Mouse (Mus musculus) G1E-ER4 (cell line): ENCODE data around the gene Rps18. TPM values are rescaled to one million over a fixed set of nuclear protein-coding genes. Genes with fewer than 3 reads are reported as not detected.
"Not testable (repeated sequence)": the region's sequence is repeated elsewhere in the genome, so short reads cannot be mapped to it uniquely, and the experiment has no call there.

Experiments
- GATA1 ChIP-seq: IDR thresholded peaks from one replicate; pipeline ENCODE4 v1.8.0; 2012; ENCODE audit warnings: low read length, inconsistent platforms
- polyA plus RNA-seq: library from polyadenylated mRNA; stranded (reverse); fragments of >175 nt; gene quantifications from 2 replicates; pipeline ENCODE4 v1.2.3, GENCODE M21; 2012

Gene Rps18
- polyA plus RNA-seq, 1 experiment, result 364 TPM

GRCm38 (mm10) chr17:33916847-33917655, 38.8 kb downstream of the Rps18 start:
- no peak for TF ChIP-seq GATA1

GRCm38 (mm10) chr17:33916294-33916693, 39.5 kb downstream of the Rps18 start:
- no peak for TF ChIP-seq GATA1

DNA sequence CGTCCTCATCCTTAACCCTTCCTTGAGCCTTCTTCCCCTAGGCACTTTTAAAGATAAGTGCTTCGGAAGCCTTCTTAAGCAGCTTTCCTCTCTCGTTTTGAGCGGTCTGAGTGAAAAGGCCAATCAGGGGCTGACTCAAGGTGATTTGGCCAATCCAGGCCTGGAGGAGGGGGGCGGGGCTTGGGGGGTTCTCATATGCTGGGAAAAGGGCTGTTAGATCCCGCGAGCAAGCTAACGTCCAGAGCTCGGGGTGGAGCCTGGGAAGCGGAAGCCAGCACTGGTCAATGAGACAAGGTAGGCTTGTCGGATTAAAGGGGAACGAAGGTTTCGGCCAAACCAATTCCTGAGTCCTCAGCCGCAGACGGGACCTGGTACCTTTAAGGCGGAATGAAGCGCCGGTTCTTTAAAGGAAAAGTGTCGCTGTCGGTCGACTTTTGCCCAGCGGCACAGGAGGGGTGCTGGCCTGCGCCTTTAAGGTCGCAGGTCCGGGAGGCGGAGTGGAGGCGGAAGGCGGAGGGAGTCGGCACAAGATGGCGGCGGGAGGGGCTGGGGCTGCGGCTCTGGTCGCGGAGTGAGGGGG, 40.0 kb downstream of the Rps18 start, which contains the start of the genes Tapbp and Zbtb22:
Tapbp (plus strand) TSS at position 229 of the 580 bp plus-strand sequence.
Zbtb22 (plus strand) TSS at position 234 of the 580 bp plus-strand sequence.
- TF ChIP-seq GATA1, result no peak

- no peak for TF ChIP-seq GATA1
Observed at GRCm38 (mm10) chr17:33914969-33915391, 40.8 kb downstream of the Rps18 start.

GRCm38 (mm10) chr17:33913905-33914304, 41.9 kb downstream of the Rps18 start:
- no peak for TF ChIP-seq GATA1

DNA sequence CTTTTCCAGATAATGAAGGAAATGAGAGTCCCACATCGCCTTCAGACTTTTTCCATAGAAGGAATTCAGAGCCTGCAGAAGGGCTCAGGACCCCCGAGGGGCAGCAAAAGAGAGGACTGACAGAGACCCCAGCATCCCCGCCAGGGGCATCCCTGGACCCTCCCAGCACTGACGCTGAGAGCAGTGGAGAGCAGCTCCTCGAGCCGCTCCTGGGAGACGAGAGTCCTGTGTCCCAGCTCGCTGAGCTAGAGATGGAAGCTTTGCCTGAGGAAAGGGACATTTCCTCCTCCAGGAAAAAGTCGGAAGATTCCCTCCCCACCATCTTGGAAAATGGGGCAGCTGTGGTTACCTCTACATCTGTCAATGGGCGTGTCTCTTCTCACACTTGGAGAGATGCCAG, 42.5 kb downstream of the Rps18 start:
- TF ChIP-seq GATA1, result no peak

DNA sequence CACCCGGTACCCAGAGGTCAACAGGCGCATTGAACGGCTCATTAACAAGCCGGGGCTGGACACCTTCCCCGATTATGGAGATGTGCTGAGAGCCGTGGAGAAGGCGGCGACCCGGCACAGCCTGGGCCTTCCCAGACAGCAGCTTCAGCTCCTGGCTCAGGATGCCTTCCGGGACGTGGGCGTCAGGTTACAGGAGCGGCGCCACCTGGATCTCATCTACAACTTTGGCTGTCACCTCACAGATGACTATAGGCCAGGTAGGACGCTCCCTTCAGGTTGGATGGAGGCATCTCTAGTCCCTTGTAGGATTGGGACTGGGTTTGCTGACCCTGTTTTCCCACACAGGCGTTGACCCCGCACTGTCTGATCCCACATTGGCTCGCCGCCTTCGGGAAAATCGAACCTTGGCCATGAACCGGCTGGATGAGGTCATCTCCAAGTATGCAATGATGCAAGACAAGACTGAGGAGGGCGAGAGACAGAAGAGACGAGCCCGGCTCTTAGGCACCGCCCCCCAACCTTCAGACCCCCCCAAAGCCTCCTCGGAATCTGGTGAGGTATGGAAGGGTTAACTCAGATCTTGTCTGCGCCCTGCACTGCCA, 43.9 kb downstream of the Rps18 start:
- TF ChIP-seq GATA1, result no peak

DNA sequence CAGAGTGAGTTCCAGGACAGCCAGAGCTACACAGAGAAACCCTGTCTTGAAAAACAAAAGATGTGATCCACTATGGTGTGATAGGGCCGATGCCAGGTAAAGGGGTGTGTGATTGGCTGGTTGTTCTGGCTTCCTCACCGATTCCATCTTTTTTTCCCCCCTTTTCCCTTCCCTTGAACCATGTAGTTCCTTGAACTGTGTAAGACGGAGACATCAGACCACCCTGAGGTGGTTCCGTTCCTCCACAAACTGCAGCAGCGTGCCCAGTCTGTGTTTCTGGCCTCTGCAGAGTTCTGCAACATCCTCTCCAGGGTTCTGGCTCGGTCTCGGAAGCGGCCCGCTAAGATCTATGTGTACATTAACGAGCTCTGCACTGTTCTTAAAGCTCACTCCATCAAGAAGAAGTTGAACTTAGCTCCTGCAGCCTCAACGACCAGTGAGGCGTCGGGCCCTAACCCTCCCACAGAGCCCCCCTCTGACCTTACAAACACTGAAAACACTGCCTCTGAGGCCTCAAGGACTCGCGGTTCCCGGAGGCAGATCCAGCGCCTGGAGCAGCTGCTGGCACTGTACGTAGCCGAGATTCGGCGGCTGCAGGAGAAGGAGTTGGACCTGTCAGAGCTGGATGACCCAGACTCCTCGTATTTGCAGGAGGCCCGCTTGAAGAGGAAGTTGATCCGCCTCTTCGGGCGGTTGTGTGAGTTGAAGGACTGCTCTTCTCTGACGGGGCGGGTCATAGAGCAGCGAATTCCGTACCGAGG, 44.6 kb downstream of the Rps18 start:
- no peak for TF ChIP-seq GATA1

- no peak for TF ChIP-seq GATA1
Observed at GRCm38 (mm10) chr17:33910346-33911051, 45.3 kb downstream of the Rps18 start.

DNA sequence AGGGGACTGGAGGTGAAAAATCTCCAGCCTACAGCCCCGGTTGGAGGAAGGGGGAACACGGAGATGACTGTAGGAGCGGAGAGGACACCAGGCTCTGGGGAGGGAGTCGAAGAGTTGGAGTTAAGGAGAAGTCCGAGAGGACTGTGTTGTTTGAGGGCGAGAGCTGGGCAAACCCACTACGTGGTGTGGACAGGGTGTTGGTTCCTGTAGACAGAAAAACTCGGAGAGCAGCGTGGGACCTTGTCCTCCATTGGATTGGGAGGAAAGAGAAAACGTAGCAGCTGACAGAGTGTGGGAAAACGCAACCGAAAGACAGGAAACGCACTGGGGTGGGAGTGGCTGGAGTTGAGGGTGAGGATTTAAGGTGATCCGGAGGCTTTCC, 45.9 kb downstream of the Rps18 start:
- no peak for TF ChIP-seq GATA1

DNA sequence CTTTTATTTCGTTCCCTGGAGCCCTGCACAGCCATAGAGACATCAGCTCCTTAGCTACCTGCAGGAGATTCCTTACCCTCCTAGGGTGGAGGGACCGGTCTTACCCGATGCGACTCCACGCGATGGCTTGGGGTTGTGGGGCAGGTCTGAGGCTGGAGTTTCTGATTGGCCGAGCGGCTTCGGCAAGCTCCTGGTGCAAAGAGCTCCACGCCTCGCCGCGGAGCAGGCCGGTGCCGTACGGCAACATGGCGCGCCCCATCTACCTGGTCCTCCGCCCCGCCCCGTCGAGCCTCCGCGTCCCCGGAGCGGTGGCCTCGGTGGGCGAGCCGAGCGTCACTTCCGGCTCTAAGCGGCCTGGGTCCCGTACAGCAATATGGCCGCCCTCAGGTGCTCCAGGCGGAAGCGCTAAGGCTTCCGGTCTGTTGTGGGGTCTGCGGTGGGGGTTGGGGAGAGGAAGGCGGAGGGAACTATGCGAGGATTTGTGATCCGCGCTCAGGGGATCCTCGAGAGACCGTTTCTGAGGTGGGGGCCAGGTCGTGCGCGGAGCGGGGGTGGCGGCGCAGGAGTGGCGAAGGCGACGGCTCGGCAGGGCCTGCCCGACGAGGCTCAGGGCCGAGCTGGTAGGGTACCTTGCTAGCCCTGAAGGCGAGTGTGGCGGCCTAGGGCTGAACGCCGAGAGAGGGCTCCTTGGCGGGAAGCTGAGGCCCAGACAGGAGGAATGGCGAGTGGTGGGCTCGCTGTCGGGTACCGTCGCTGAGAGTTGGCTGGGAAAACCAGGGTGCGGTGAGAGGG, 46.5 kb downstream of the Rps18 start, which contains the start of gene Daxx:
Daxx (plus strand) TSS at position 338 of the 792 bp plus-strand sequence.
- TF ChIP-seq GATA1, result no peak

DNA sequence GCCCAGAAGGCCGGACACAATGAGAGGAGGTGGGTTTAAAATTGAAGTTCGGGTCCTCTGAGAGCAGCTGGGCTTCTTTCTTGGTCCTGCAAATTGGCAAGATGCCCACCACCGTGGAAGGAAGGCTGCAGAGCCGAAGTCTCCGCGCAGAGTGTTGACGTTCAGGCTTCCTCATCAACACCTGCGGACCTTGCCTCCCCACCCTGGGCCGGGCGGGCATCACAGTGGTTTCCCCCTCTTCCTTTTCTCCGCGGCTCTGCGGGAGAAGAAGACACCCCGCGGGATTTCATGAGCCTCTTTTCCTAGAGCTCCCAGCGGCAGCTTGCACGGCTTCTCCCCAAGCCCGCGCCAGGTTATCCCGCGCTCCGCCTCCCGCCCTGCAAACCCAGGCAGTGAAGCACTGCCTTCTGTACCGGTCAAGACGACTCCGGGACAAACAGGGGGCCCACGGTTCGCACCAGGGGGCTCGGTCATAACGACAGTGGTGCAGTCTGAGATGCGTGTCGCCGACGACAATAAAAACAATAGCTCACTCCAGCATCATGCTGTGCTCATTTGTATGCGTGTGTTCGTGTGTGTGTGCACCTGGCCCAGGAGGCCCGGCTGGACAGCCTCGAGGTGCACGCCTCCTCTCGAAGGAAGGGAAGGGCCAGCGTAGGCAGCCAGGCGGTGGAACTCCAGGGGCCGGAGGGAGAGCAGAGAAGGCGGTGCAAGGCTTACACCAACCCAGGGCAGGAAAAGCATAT, 47.3 kb downstream of the Rps18 start:
- TF ChIP-seq GATA1, result no peak

DNA sequence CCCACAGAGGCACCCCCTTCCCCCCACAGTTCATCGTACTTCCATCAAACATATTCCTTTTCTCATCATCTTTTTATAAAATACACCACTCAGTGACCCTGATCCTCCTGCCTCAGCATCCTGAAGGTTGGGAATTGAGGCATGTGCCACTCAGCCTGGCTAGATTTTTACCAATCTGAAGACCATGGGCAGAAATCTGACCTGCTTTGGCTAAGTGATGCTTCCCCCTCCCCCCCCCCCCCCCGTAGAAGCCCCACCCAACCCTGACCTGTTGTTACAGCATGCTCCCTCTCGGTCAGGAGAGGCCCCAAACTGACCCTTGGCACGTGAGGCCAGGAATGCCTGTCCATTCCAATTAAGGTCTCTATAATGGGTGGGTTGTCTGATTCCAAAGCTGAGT, 51.0 kb downstream of the Rps18 start, which contains the start of gene Platr17:
Platr17 (plus strand) TSS at position 301 of the 400 bp plus-strand sequence.
- TF ChIP-seq GATA1, result not testable (repeated sequence)
